Mouse (Mus musculus) adrenal gland, adult 8-10 months (tissue): ENCODE results near the gene Rabggtb. TPM values are rescaled to one million over a fixed set of nuclear protein-coding genes. Genes with fewer than 3 reads are reported as not detected.

ENCODE experiments used
- DNase-seq: peaks from one replicate; pipeline ENCODE4 v3.0.0; 2022
- total RNA-seq, 4 experiments: library from RNA; stranded (reverse); gene quantifications; 2 replicates each; pipeline ENCODE4 v1.2.4; 2022

The Rabggtb gene
- total RNA-seq, 4 experiments from 2014 or later, result 74.0 to 84.6 (median 78.7) TPM

- DNase-seq, result no peak
Measured at GRCm38 (mm10) chr3:153917200-153917599, 4.4 kb upstream of the Rabggtb start.

- peak; percentile 26 for DNase-seq
Measured at GRCm38 (mm10) chr3:153913510-153914243, 868 bp upstream of the Rabggtb start.

- DNase-seq, result no peak
Measured at GRCm38 (mm10) chr3:153911882-153912440, 848 bp downstream of the Rabggtb start.

- no peak for DNase-seq
Measured at GRCm38 (mm10) chr3:153911197-153911881, 1.5 kb downstream of the Rabggtb start.

GRCm38 (mm10) chr3:153910489-153910888, 2.3 kb downstream of the Rabggtb start:
- no peak for DNase-seq

- DNase-seq, result no peak
Measured at GRCm38 (mm10) chr3:153908919-153909318, 3.9 kb downstream of the Rabggtb start.

GRCm38 (mm10) chr3:153906136-153906871, 6.5 kb downstream of the Rabggtb start, which contains the start of gene Msh4:
TSS of gene Msh4 (minus strand) at chr3:153906138.
- DNase-seq, result no peak

GRCm38 (mm10) chr3:153905251-153906135, 7.3 kb downstream of the Rabggtb start:
- DNase-seq, result no peak

- DNase-seq, result no peak
Measured at GRCm38 (mm10) chr3:153904586-153904985, 8.2 kb downstream of the Rabggtb start.

GRCm38 (mm10) chr3:153902595-153902994, 10.2 kb downstream of the Rabggtb start:
- DNase-seq, result no peak

- DNase-seq, result no peak
Measured at GRCm38 (mm10) chr3:153901904-153902303, 10.9 kb downstream of the Rabggtb start.

GRCm38 (mm10) chr3:153897216-153897615, 15.6 kb downstream of the Rabggtb start:
- no peak for DNase-seq

GRCm38 (mm10) chr3:153895454-153895853, 17.4 kb downstream of the Rabggtb start:
- DNase-seq, result no peak

GRCm38 (mm10) chr3:153889188-153889781, 23.5 kb downstream of the Rabggtb start:
- DNase-seq, result no peak

- DNase-seq, result no peak
Measured at GRCm38 (mm10) chr3:153888141-153888540, 24.7 kb downstream of the Rabggtb start.

- DNase-seq, result no peak
Measured at GRCm38 (mm10) chr3:153886296-153886695, 26.5 kb downstream of the Rabggtb start.

- DNase-seq, result no peak
Measured at GRCm38 (mm10) chr3:153871396-153871795, 41.4 kb downstream of the Rabggtb start.

- no peak for DNase-seq
Measured at GRCm38 (mm10) chr3:153867149-153868136, 45.4 kb downstream of the Rabggtb start.

- DNase-seq, result no peak
Measured at GRCm38 (mm10) chr3:153864636-153865429, 48.0 kb downstream of the Rabggtb start.
